Mouse (Mus musculus) small intestine, adult 2 months (tissue): ENCODE data around the gene Txn1. TPM values are rescaled to one million over a fixed set of nuclear protein-coding genes. Genes with fewer than 3 reads are reported as not detected.

Source experiments
- H3K27ac ChIP-seq: fragments of 200-500 bp; 2 replicates; pipeline ENCODE4 v1.5.1; 2012; ENCODE audit warnings: low read depth, low read length, control low read depth, inconsistent platforms; ENCODE audit not compliant: insufficient read depth
- H3K27me3 ChIP-seq: fragments of 200-500 bp; 2 replicates; pipeline ENCODE4 v1.6.1; 2012; ENCODE audit warnings: mild to moderate bottlenecking, moderate library complexity, low read length, inconsistent platforms; ENCODE audit not compliant: control insufficient read depth, insufficient read depth
- H3K36me3 ChIP-seq: fragments of 200-500 bp; 2 replicates; pipeline ENCODE4 v1.6.1; 2012; ENCODE audit warnings: mild to moderate bottlenecking, low read length, control low read depth, inconsistent platforms; ENCODE audit not compliant: control insufficient read depth, insufficient read depth
- H3K4me1 ChIP-seq: fragments of 200-500 bp; 2 replicates; pipeline ENCODE4 v1.6.1; 2012; ENCODE audit warnings: low read length, inconsistent platforms, mixed read lengths; ENCODE audit not compliant: control insufficient read depth, insufficient read depth, insufficient read length
- H3K4me3 ChIP-seq: fragments of 200-500 bp; 2 replicates; pipeline ENCODE4 v1.5.1; 2012; ENCODE audit warnings: low read depth, mild to moderate bottlenecking, control low read depth, inconsistent platforms, low read length, moderate library complexity
- CTCF ChIP-seq: fragments of 200-500 bp; IDR thresholded peaks from 2 replicates; pipeline ENCODE4 v1.5.1; 2012; ENCODE audit warnings: low read depth, mild to moderate bottlenecking, control low read depth, inconsistent platforms, low read length, moderate library complexity, mixed read lengths; ENCODE audit not compliant: insufficient replicate concordance, insufficient read length; ENCODE audit errors: extremely low read depth
- POLR2A ChIP-seq: fragments of 200-500 bp; IDR thresholded peaks from 2 replicates; pipeline ENCODE4 v1.6.1; 2012; ENCODE audit warnings: low read depth, mild to moderate bottlenecking, control low read depth, inconsistent platforms, low read length, moderate library complexity
- WGBS: fragments of 180-500 bp; shearing (Covaris S2); methylation state at CpG from one replicate; pipeline ENCODE4 v1.1.7; 2018; 5-methylcytosine and 5-hydroxymethylcytosine counted together
- polyA plus RNA-seq: library from polyadenylated mRNA; depleted of rRNA; stranded (reverse); fragments of >200 nt; gene quantifications from 2 replicates; pipeline ENCODE4 v1.2.3, GENCODE M21; 2012

Txn1 gene
- polyA plus RNA-seq, 1 experiment: 181 TPM

DNA sequence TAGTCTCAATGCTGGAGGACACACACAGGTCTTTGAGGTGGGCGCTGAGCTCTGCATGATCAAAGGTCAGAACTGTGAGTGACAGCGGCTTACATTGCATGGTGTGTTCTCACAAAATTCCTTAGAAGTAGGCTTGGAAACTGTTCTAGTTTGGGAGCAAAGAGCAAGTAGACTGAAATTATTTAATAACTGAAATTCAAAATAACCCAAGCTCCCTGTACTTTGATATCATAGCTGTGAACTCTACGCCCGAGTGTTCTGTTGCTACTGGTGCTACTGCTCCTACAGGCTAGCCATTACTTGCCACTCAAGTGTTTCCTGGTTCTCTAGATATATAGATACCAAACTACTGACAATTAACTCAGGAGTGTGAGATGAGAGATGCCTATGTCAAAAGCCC lies 9.3 kb upstream of the Txn1 start:
- Histone ChIP-seq H3K36me3 (no peaks in the 10 kb centered on the region), H3K4me3 (no peak overlapping the region), H3K4me1 (peaks cover 2% of the 10 kb centered on the region; the same call in 1 of the 2 replicates), H3K27me3 (no peaks in the 10 kb centered on the region), H3K27ac (no peak overlapping the region)
- no peak for TF ChIP-seq POLR2A
- TF ChIP-seq CTCF: no peak
- 49% methylated on average over 4 of the region's 4 CpGs for WGBS

DNA sequence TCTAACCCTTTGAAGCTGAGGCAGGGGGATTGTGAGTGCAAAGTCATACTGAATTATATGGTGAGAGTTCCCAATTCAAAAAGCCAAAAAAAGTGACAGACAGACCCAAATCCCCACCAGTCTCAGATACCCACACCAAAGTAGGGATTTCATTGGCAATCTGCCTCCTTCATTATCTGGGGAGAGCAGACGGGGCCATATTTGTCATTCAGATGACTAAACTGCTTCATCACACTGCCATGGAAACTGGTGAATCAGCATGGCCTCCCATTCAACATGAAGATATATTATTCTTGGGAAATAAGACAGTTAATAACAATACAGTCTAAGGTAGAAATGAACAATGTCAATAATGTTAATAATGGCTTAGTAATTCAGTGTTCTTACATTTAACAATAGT lies 7.9 kb upstream of the Txn1 start:
- no peaks in the 10 kb centered on the region for H3K27me3 ChIP-seq
- no peak overlapping the region for H3K27ac ChIP-seq
- 52% methylated on average over 1 of the region's 1 CpGs for WGBS
- H3K4me1 ChIP-seq: peaks cover 2% of the 10 kb centered on the region; the same call in 1 of the 2 replicates
- H3K36me3 ChIP-seq: no peaks in the 10 kb centered on the region
- TF ChIP-seq CTCF: no peak
- no peak for TF ChIP-seq POLR2A
- H3K4me3 ChIP-seq: no peak overlapping the region

DNA sequence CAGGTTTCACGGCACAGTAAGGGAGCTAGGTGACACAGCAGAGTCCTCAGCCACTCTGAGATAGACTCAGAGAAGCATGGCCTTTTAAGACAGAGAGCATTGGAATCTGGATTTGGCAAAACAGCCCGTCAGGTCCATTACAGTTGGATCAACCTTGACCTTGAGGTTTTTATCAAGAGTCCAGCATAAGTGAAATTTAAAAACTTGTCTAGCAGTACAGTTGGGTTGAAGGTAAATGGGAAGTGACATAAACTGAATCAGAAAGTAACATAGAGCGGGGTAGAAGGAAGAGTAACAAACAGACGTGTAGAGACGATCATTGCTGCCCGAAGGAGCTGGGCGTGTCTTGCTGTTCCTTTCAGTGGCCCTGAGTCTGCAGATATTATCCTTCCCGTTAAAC lies 2.8 kb upstream of the Txn1 start:
- WGBS: 39% methylated on average over 8 of the region's 8 CpGs
- no peaks in the 10 kb centered on the region for H3K27me3 ChIP-seq
- peaks cover 22% of the 10 kb centered on the region; the same call in 1 of the 2 replicates for H3K4me1 ChIP-seq
- H3K4me3 ChIP-seq: no peak overlapping the region
- TF ChIP-seq CTCF (no peak), POLR2A (no peak)
- H3K36me3 ChIP-seq: no peaks in the 10 kb centered on the region
- peak overlapping the region; percentile 99 for H3K27ac ChIP-seq

DNA sequence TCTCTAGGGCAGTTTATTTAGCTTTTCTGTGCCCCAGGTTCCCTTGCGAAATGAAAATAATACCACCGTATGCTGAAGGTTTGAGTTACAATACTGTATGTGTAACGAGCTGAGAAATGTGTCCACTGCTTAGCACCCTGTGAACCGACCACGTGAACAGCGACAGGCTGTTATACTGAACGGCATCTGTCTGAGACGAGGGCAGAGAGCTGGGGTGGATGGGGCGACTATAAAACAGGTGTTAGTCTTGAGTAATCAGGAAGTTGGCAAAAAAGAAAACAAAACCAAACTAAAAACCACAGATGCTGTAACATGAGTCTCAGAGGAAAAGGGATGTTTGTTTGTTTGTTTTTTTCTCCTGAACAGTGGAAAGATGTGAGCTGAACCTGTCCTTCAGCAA lies 1.9 kb upstream of the Txn1 start:
- Histone ChIP-seq H3K4me1 (peaks cover 22% of the 10 kb centered on the region; the same call in 1 of the 2 replicates), H3K36me3 (no peaks in the 10 kb centered on the region), H3K27ac (peak overlapping the region; percentile 99), H3K27me3 (no peaks in the 10 kb centered on the region), H3K4me3 (no peak overlapping the region)
- 18% methylated on average over 9 of the region's 9 CpGs for WGBS
- TF ChIP-seq POLR2A (no peak), CTCF (no peak)

DNA sequence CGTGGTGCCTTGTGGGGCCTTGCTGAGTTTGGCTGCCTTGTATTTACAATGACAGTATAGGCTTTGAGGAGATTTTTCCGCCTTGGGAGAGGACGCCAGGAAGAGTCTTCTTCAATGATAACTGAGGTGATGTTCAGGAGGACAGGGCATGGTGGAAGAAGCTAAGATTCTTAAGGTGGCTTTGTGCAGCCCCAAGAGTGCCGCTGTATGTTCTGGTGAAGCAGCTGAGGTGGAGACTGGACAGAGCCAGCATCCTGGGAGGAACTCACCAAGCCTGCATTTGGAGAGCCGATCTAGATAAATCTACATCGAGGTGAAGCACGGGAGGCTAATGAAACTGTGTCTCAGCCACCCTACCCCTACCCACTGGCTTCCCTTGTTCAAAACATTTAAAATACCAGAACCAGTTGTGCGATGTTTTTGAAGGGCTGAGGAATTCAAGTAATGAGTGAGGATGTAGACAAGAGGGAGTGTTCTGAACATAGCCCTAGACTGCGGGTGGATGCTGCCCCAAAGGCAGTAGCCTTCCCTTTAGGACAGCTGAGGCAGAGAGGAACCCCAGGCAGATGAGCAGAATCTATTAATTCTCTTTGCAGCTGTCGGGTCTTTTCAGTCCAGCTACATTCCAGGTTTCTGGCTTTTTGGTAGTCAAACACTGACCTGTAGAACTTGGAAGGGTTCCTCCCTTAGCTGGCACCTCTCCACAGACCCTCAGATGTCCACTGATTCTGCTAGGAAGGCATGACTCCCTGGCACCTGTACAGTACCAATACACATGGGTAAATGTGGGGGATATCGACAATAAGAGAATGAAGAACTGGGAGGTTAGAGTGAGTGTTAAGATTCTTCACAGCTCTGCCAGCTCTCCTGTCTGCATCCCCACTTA lies 1.2 kb upstream of the Txn1 start:
- Histone ChIP-seq H3K27me3 (no peaks in the 10 kb centered on the region), H3K4me3 (peak overlapping the region; percentile 63), H3K27ac (peak overlapping the region; percentile 99), H3K36me3 (no peaks in the 10 kb centered on the region), H3K4me1 (peaks cover 22% of the 10 kb centered on the region; the same call in 1 of the 2 replicates)
- 17% methylated on average over 11 of the region's 11 CpGs for WGBS
- no peak for TF ChIP-seq POLR2A
- TF ChIP-seq CTCF: no peak

DNA sequence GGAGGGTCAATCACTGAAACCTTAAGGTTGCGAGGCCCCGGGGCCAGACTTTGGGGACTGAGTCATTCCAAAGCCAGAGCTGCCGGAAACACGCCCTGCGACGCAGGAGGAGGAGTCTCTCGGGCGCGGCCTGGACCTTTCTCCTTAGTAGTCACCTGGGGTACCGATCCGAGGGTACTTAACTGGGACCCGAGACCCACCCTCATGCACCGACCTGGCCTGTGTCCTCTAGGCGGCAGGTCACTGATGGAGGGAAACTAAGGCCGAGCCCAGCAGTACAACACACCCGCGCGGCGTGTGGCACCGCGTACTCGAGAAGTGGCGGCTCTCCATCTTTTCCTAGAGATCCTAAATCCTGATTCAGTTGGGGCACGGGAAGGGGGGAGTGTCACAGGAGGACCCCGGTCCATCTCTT lies 660 bp downstream of the Txn1 start:
- TF ChIP-seq CTCF (no peak), POLR2A (peak; percentile 48)
- Histone ChIP-seq H3K4me3 (peak overlapping the region; percentile 89), H3K36me3 (peaks cover 13% of the 10 kb centered on the region), H3K27ac (peak overlapping the region; percentile 94), H3K4me1 (peaks cover 22% of the 10 kb centered on the region; the same call in 1 of the 2 replicates), H3K27me3 (no peaks in the 10 kb centered on the region)
- under 1% methylated on average over 25 of the region's 25 CpGs for WGBS

DNA sequence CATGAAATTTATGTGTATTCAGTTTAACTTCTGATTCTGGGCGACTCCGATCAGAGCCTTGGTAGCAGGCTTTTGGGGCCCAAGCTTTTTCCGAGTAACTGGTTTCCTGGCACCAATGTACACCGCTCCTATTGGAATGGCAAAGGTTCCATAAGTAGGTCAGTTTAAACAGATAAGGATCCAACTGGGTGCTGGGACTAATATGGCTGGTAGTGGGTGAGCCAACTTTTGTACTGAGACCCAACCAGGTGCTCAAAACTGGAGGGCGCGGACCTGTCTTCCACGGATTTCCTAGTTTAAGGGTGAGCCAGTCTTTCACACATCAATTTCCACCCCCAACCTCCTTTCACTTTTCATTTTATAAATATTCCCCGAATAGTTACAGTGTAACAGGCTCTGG lies 1.2 kb downstream of the Txn1 start:
- WGBS: 21% methylated on average over 8 of the region's 8 CpGs
- Histone ChIP-seq H3K27ac (peak overlapping the region; percentile 94), H3K4me3 (peak overlapping the region; percentile 89), H3K36me3 (peaks cover 19% of the 10 kb centered on the region), H3K4me1 (peaks cover 23% of the 10 kb centered on the region; the same call in 1 of the 2 replicates), H3K27me3 (no peaks in the 10 kb centered on the region)
- TF ChIP-seq POLR2A (no peak), CTCF (no peak)
